Mouse (Mus musculus): ENCODE data around the gene Rtp4.

DNA sequence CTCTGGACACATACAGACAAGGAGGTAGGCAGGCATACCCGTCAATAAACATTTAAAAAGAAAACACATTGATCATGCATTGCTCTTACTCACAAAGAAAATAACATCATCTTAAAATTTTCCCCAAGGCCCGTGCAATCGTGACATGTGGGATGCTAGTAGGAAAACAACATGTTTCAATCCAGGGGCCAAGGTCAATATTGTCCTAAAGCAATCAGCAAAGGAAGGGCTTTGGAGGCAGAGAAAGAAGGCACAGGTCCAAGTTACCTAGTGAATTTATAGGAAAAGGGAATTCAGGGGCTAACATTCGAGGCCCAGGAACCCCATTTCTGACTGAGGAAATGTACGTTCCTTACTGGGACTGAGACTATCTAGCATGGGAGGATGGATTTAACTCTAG, 2.9 kb upstream of the Rtp4 start:
- no peak for TF ChIP-seq CTCF (IDR thresholded peaks at IDR 0.05; ENCODE audit: low read depth, low read length)
- no peak for TF ChIP-seq POLR2A (IDR thresholded peaks at IDR 0.05; ENCODE audit: borderline replicate concordance, low read depth, low read length)
